Mouse (Mus musculus) bone marrow, adult 2 months (tissue): Measurements from ENCODE around the gene Mafk.

Experiments used
- CTCF ChIP-seq: fragments of 200-500 bp; IDR thresholded peaks from 2 replicates; pipeline ENCODE4 v1.5.1; 2011; ENCODE audit warnings: low read length, control low read depth; ENCODE audit not compliant: control insufficient read depth, insufficient read depth
- POLR2A ChIP-seq: fragments of 200-500 bp; IDR thresholded peaks from 2 replicates; pipeline ENCODE4 v1.6.1; 2011; ENCODE audit warnings: low read depth, mild to moderate bottlenecking, control low read depth, low read length, borderline replicate concordance; ENCODE audit not compliant: control insufficient read depth

DNA sequence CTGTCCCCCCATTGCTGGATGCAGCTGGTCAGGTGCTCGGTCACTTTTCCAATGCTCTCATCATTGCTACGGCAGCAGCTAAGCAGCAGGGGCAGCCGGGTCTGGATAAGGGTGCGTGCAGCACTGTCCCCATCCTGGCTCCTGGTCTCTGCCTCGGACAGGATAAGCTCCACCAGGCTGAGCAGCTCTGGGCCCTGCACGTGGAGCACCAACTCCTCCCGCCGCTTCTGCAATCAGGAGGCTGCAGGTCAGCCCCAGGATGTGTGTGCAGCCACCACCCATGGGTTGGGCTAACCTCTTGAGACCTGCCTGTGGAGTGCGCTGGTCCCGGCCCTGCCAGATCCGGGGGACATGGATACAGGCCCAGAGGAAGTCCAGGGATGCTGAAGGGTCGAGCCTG is 35.2 kb upstream of the Mafk start:
- TF ChIP-seq CTCF (no peak), POLR2A (no peak)
